Mouse (Mus musculus): ENCODE measurements around the gene Ipo5. TPM values are rescaled to one million over a fixed set of nuclear protein-coding genes. Genes with fewer than 3 reads are reported as not detected.

The Ipo5 gene
- polyA plus RNA-seq (2012; rRNA removed): 29.4 and 41.9 TPM in 2 replicates
- 48.4 and 53.4 TPM in 2 replicates for polyA plus RNA-seq (2014; fragmentation: Nextera tagmentation; extraction: Ambion mirVana)

- peak within 1 kb of the TSS; percentile 80 for H3K9ac ChIP-seq (replicated peaks)
- H3K27ac ChIP-seq: peak within 1 kb of the TSS; percentile 34
- under 1% methylated on average over 48 of the region's 83 CpGs for WGBS (ENCODE audit: insufficient replicate concordance)
- H3K4me1 ChIP-seq (replicated peaks; ENCODE audit: control insufficient read depth in 2 of 2, insufficient read depth in 2 of 2, low read length in 1 of 2): peaks cover 0 to 3% of the 10 kb centered on the region in 2 experiments; a peak in 3 of 4 replicates
- peak within 1 kb of the TSS; percentile 84 to 87 for H3K4me3 ChIP-seq (ENCODE audit: insufficient read depth in 1 of 2, low read depth in 2 of 2, low read length in 2 of 2)
- DNase-seq (ENCODE audit: low read depth in 3 of 3, low spot score in 3 of 3): peak; percentile 92 to 93 (median 93)
- TF ChIP-seq EP300 (IDR thresholded peaks at IDR 0.05; ENCODE audit: low read depth) (no peak), CTCF (IDR thresholded peaks at IDR 0.05; ENCODE audit: low read depth) (no peak)
- no peaks in the 10 kb centered on the region; the same call in 1 of the 2 replicates for H3K36me3 ChIP-seq (replicated peaks; ENCODE audit: control insufficient read depth, insufficient read depth, low read depth)
- no peaks in the 10 kb centered on the region for H3K9me3 ChIP-seq (ENCODE audit: control insufficient read depth, low read length)
- peak within 1 kb of the TSS; percentile 91 for H3K4me2 ChIP-seq (ENCODE audit: low read depth)
- peak; percentile 94 for ATAC-seq (ENCODE audit: insufficient read depth)
- no peaks in the 10 kb centered on the region for H3K27me3 ChIP-seq (ENCODE audit: control insufficient read depth, insufficient read depth, low read length)
These were observed at the start of gene Ipo5 for GRCm38 (mm10) chr14:120910733-120911324. TSS of gene Ipo5 (plus strand) at chr14:120911224.

DNA sequence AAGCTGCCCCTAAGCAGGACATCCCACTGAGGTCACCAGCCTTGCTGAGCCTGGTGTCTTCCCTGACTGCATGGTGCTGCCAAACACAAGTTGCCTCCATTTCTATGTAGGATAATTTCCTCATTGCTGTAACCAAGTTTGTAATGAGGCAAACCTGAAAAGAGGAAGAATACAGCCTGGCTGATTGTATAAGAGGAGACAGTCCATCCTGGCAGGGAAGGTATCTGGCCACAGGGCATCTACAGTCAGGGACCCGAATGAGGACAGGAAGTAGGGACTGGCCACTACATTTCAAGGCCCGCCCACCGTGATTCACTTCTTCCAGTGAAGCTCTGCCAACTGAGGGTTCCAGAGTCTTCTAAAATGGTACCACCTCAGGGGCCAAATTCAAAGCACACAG, 47.8 kb upstream of the Ipo5 start:
- Histone ChIP-seq H3K36me3 (replicated peaks; ENCODE audit: control insufficient read depth, insufficient read depth, low read depth) (no peaks in the 10 kb centered on the region), H3K4me3 (ENCODE audit: insufficient read depth in 1 of 2, low read depth in 2 of 2, low read length in 2 of 2) (no peak overlapping the region), H3K9me3 (ENCODE audit: control insufficient read depth, low read length) (no peaks in the 10 kb centered on the region; the same call in 1 of the 2 replicates), H3K4me1 (replicated peaks; ENCODE audit: control insufficient read depth in 2 of 2, insufficient read depth in 2 of 2, low read length in 1 of 2) (no peaks in the 10 kb centered on the region), H3K4me2 (ENCODE audit: low read depth) (no peak overlapping the region), H3K9ac (replicated peaks) (no peak overlapping the region), H3K27me3 (ENCODE audit: control insufficient read depth, insufficient read depth, low read length) (no peaks in the 10 kb centered on the region), H3K27ac (no peak overlapping the region)
- TF ChIP-seq EP300 (IDR thresholded peaks at IDR 0.05; ENCODE audit: low read depth): no peak
- TF ChIP-seq CTCF (IDR thresholded peaks at IDR 0.05; ENCODE audit: low read depth): no peak
- WGBS (ENCODE audit: insufficient replicate concordance): 40% methylated on average over 3 of the region's 3 CpGs
- DNase-seq (ENCODE audit: low read depth in 3 of 3, low spot score in 3 of 3) (no peak), ATAC-seq (ENCODE audit: insufficient read depth) (no peak)

DNA sequence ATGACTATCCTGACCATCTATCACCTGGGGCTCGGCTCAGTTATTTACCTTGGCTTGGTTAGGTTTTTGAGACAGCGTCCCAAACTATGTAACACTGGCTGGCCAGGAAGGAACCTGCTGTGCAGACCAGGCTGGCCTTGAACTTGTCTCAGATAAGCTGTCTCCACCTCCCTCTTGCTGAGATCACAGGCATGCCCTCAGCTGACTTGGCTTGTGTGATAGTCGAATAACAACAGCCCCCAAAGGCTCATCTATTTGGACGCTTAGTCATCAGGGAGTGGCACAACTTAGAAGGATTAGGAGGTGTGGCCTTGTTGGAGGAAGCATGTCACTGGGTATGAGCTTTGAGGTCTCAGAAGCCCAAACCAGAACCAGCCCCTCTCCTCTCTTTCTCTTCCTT, 46.1 kb upstream of the Ipo5 start:
- Histone ChIP-seq H3K4me3 (ENCODE audit: insufficient read depth in 1 of 2, low read depth in 2 of 2, low read length in 2 of 2) (no peak overlapping the region), H3K4me2 (ENCODE audit: low read depth) (no peak overlapping the region), H3K36me3 (replicated peaks; ENCODE audit: control insufficient read depth, insufficient read depth, low read depth) (no peaks in the 10 kb centered on the region), H3K9me3 (ENCODE audit: control insufficient read depth, low read length) (no peaks in the 10 kb centered on the region), H3K27me3 (ENCODE audit: control insufficient read depth, insufficient read depth, low read length) (no peaks in the 10 kb centered on the region), H3K27ac (no peak overlapping the region), H3K9ac (replicated peaks) (no peak overlapping the region), H3K4me1 (replicated peaks; ENCODE audit: control insufficient read depth in 2 of 2, insufficient read depth in 2 of 2, low read length in 1 of 2) (no peaks in the 10 kb centered on the region)
- DNase-seq (ENCODE audit: low read depth in 3 of 3, low spot score in 3 of 3) (no peak), ATAC-seq (ENCODE audit: insufficient read depth) (no peak)
- whole genome bisulfite sequencing (ENCODE audit: insufficient replicate concordance): 56% methylated on average over 4 of the region's 4 CpGs
- TF ChIP-seq EP300 (IDR thresholded peaks at IDR 0.05; ENCODE audit: low read depth) (no peak), CTCF (IDR thresholded peaks at IDR 0.05; ENCODE audit: low read depth) (no peak)

GRCm38 (mm10) chr14:120866573-120866972, 44.5 kb upstream of the Ipo5 start:
- H3K27ac ChIP-seq: no peak overlapping the region
- H3K27me3 ChIP-seq (ENCODE audit: control insufficient read depth, insufficient read depth, low read length): no peaks in the 10 kb centered on the region
- no peaks in the 10 kb centered on the region for H3K9me3 ChIP-seq (ENCODE audit: control insufficient read depth, low read length)
- H3K4me1 ChIP-seq (replicated peaks; ENCODE audit: control insufficient read depth in 2 of 2, insufficient read depth in 2 of 2, low read length in 1 of 2): no peaks in the 10 kb centered on the region
- 75% methylated on average over 8 of the region's 8 CpGs for WGBS (ENCODE audit: insufficient replicate concordance)
- TF ChIP-seq EP300 (IDR thresholded peaks at IDR 0.05; ENCODE audit: low read depth) (no peak), CTCF (IDR thresholded peaks at IDR 0.05; ENCODE audit: low read depth) (no peak)
- no peak for ATAC-seq (ENCODE audit: insufficient read depth)
- H3K9ac ChIP-seq (replicated peaks): no peak overlapping the region
- H3K4me2 ChIP-seq (ENCODE audit: low read depth): no peak overlapping the region
- H3K36me3 ChIP-seq (replicated peaks; ENCODE audit: control insufficient read depth, insufficient read depth, low read depth): no peaks in the 10 kb centered on the region
- no peak for DNase-seq (ENCODE audit: low read depth in 3 of 3, low spot score in 3 of 3)
- no peak overlapping the region for H3K4me3 ChIP-seq (ENCODE audit: insufficient read depth in 1 of 2, low read depth in 2 of 2, low read length in 2 of 2)

GRCm38 (mm10) chr14:120867121-120867520, 43.9 kb upstream of the Ipo5 start:
- WGBS (ENCODE audit: insufficient replicate concordance): 83% methylated on average over 5 of the region's 5 CpGs
- Histone ChIP-seq H3K9me3 (ENCODE audit: control insufficient read depth, low read length) (no peaks in the 10 kb centered on the region), H3K27me3 (ENCODE audit: control insufficient read depth, insufficient read depth, low read length) (no peaks in the 10 kb centered on the region), H3K4me3 (ENCODE audit: insufficient read depth in 1 of 2, low read depth in 2 of 2, low read length in 2 of 2) (no peak overlapping the region), H3K9ac (replicated peaks) (no peak overlapping the region), H3K27ac (no peak overlapping the region), H3K4me1 (replicated peaks; ENCODE audit: control insufficient read depth in 2 of 2, insufficient read depth in 2 of 2, low read length in 1 of 2) (no peaks in the 10 kb centered on the region), H3K4me2 (ENCODE audit: low read depth) (no peak overlapping the region), H3K36me3 (replicated peaks; ENCODE audit: control insufficient read depth, insufficient read depth, low read depth) (no peaks in the 10 kb centered on the region)
- TF ChIP-seq EP300 (IDR thresholded peaks at IDR 0.05; ENCODE audit: low read depth): no peak
- no peak for TF ChIP-seq CTCF (IDR thresholded peaks at IDR 0.05; ENCODE audit: low read depth)
- ATAC-seq (ENCODE audit: insufficient read depth) (no peak), DNase-seq (ENCODE audit: low read depth in 3 of 3, low spot score in 3 of 3) (no peak)
